Mouse (Mus musculus): ENCODE measurements around the gene 1700029H14Rik. TPM values are rescaled to one million over a fixed set of nuclear protein-coding genes. Genes with fewer than 3 reads are reported as not detected.

Gene 1700029H14Rik
- total and polyA plus RNA-seq, 3 experiments: not detected

- no peaks in the 10 kb centered on the region for H3K36me3 ChIP-seq (replicated peaks in 1 of 2; ENCODE audit: control insufficient read depth in 1 of 2, insufficient read depth in 1 of 2, low read length in 1 of 2)
- in situ Hi-C loops (cut with MboI; ENCODE audit: low pct_ligation_motif_present, low pct_unique_long_range_greater_than_20kb, low sequenced_read_pairs) (no loop called here), dilution Hi-C loops (cut with MboI; ENCODE audit: extremely low pct_ligation_motif_present, extremely low pct_unique_long_range_greater_than_20kb, low sequenced_read_pairs) (no loop called here)
- H3K27ac ChIP-seq (ENCODE audit: insufficient read depth, low read depth): no peak overlapping the region
- H3K4me3 ChIP-seq (replicated peaks in 1 of 3; ENCODE audit: low read depth in 2 of 3, low read length in 2 of 3, poor library complexity in 1 of 3): no peak overlapping the region
- no peaks in the 10 kb centered on the region for H3K79me2 ChIP-seq (replicated peaks; ENCODE audit: control insufficient read depth, extremely low read depth, insufficient read depth, poor library complexity, severe bottlenecking)
- H3K9me3 ChIP-seq (replicated peaks; ENCODE audit: low read length): no peaks in the 10 kb centered on the region
- no peak overlapping the region for H3K9ac ChIP-seq (ENCODE audit: insufficient read depth, low read depth)
- no peak for TF ChIP-seq USF1 (IDR thresholded peaks at IDR 0.05; ENCODE audit: low read depth, low read length)
- no peak for TF ChIP-seq PAX5 (IDR thresholded peaks at IDR 0.05; ENCODE audit: low read length)
- no peak for TF ChIP-seq MAFK (IDR thresholded peaks at IDR 0.05; ENCODE audit: insufficient replicate concordance, low read length)
- no peak for TF ChIP-seq MXI1 (IDR thresholded peaks at IDR 0.05; ENCODE audit: low read depth, low read length)
- no peak for TF ChIP-seq NRF1 (IDR thresholded peaks at IDR 0.05; ENCODE audit: low read depth, low read length)
- H3K27me3 ChIP-seq (replicated peaks): peaks cover 30% of the 10 kb centered on the region
- no peak for DNase-seq (ENCODE audit: extremely low read depth)
- no peak overlapping the region for H3K4me2 ChIP-seq (ENCODE audit: insufficient read depth, low read depth, poor library complexity, severe bottlenecking)
- H3K4me1 ChIP-seq (ENCODE audit: control insufficient read depth in 1 of 2, insufficient read depth in 2 of 2): 0 out of 4 replicates have a peak, but pooled peaks cover 0 to 3% of the 10 kb centered on the region in 2 experiments
These were observed 50.2 kb downstream of the 1700029H14Rik start for GRCm38 (mm10) chr8:13512016-13512415.

GRCm38 (mm10) chr8:13507284-13507937, 54.9 kb downstream of the 1700029H14Rik start:
- no peak overlapping the region for H3K4me2 ChIP-seq (ENCODE audit: insufficient read depth, low read depth, poor library complexity, severe bottlenecking)
- H3K27me3 ChIP-seq (replicated peaks): peaks cover 39% of the 10 kb centered on the region
- no peak for TF ChIP-seq USF2 (conservative IDR thresholded peaks at IDR 0.05; ENCODE audit: low read depth, low read length)
- TF ChIP-seq UBTF (IDR thresholded peaks at IDR 0.05; ENCODE audit: low read depth, low read length): no peak
- TF ChIP-seq POLR2AphosphoS2 (IDR thresholded peaks at IDR 0.05; ENCODE audit: low read depth, low read length): no peak
- no peak for TF ChIP-seq NRF1 (IDR thresholded peaks at IDR 0.05; ENCODE audit: low read depth, low read length)
- no peak for TF ChIP-seq MAZ (IDR thresholded peaks at IDR 0.05; ENCODE audit: low read depth, low read length)
- TF ChIP-seq RCOR1 (conservative IDR thresholded peaks at IDR 0.05; ENCODE audit: low read depth, low read length): no peak
- no peak for TF ChIP-seq EP300 (IDR thresholded peaks at IDR 0.05; ENCODE audit: low read length)
- TF ChIP-seq E2F4 (IDR thresholded peaks at IDR 0.05; ENCODE audit: insufficient replicate concordance, low read depth, low read length): no peak
- no peak for TF ChIP-seq MXI1 (IDR thresholded peaks at IDR 0.05; ENCODE audit: low read depth, low read length)
- TF ChIP-seq MYC (IDR thresholded peaks at IDR 0.05; ENCODE audit: low read depth, low read length): no peak
- TF ChIP-seq IRF4 (IDR thresholded peaks at IDR 0.05; ENCODE audit: low read depth, low read length): no peak
- TF ChIP-seq ZKSCAN1 (IDR thresholded peaks at IDR 0.05; ENCODE audit: borderline replicate concordance, low read depth, low read length): no peak
- no peak for TF ChIP-seq BHLHE40 (IDR thresholded peaks at IDR 0.05; ENCODE audit: low read depth, low read length)
- no peak for TF ChIP-seq KAT2A (IDR thresholded peaks at IDR 0.05; ENCODE audit: insufficient replicate concordance, low read length)
- DNase-seq (ENCODE audit: extremely low read depth): no peak
- in situ Hi-C loops (cut with MboI; ENCODE audit: low pct_ligation_motif_present, low pct_unique_long_range_greater_than_20kb, low sequenced_read_pairs): no loop called here
- no peaks in the 10 kb centered on the region for H3K36me3 ChIP-seq (replicated peaks in 1 of 2; ENCODE audit: control insufficient read depth in 1 of 2, insufficient read depth in 1 of 2, low read length in 1 of 2)
- peaks cover 0 to 6% of the 10 kb centered on the region in 2 experiments; a peak in 1 of 4 replicates for H3K4me1 ChIP-seq (ENCODE audit: control insufficient read depth in 1 of 2, insufficient read depth in 2 of 2)
- H3K27ac ChIP-seq (ENCODE audit: insufficient read depth, low read depth): no peak overlapping the region
- dilution Hi-C loops (cut with MboI; ENCODE audit: extremely low pct_ligation_motif_present, extremely low pct_unique_long_range_greater_than_20kb, low sequenced_read_pairs): no loop called here
- H3K79me2 ChIP-seq (replicated peaks; ENCODE audit: control insufficient read depth, extremely low read depth, insufficient read depth, poor library complexity, severe bottlenecking): no peaks in the 10 kb centered on the region
- no peak overlapping the region for H3K4me3 ChIP-seq (replicated peaks in 1 of 3; ENCODE audit: low read depth in 2 of 3, low read length in 2 of 3, poor library complexity in 1 of 3)
- peaks cover 4% of the 10 kb centered on the region for H3K9me3 ChIP-seq (replicated peaks; ENCODE audit: low read length)
- no peak overlapping the region for H3K9ac ChIP-seq (ENCODE audit: insufficient read depth, low read depth)
